Mouse (Mus musculus): Measurements from ENCODE around the gene Rbm47.
"Not testable (repeated sequence)": the region's sequence is repeated elsewhere in the genome, so short reads cannot be mapped to it uniquely, and the experiment has no call there.

DNA sequence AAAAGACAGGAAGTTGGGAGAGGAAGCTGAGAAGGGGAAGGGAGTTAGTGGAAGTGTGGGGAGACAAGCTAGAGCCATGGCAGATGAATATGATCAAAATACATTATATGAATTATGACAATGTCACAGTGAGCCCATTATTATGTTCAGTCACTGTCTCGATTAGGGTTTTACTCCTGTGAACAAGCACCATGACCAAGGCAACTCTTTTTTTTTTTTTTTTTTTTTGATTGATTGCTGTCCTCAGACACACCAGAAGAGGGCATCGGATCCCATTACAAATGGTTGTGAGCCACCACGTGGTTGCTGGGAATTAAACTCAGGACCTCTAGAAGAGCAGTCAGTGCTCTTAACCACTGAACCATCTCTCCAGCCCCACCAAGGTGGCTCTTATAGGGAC is 185.9 kb downstream of the Rbm47 start:
- TF ChIP-seq CTCF (IDR thresholded peaks at IDR 0.05); POLR2A (IDR thresholded peaks at IDR 0.05; ENCODE audit: insufficient read depth, low read depth, low read length): not testable (repeated sequence)

All from heart, adult 2 months (tissue).